Comparison of ENCODE assay signal across 19 mouse cellular contexts in genomic region chr17:49807461-49807860, GRCm38 (mm10).
"Had no signal": no experiment of that assay in that cellular context is flagged by ENCODE, and none has a peak within 500 bp of the region (broad histone marks: within the 10 kb centered on the region; RNA-seq: fewer than 3 reads in every experiment).

No protein-coding gene starts in this region.

- H3K36me3 ChIP-seq: lung, embryonic 15.5 days; midbrain, embryonic 13.5 days; neural tube, embryonic 13.5 days; neural tube, embryonic 15.5 days; stomach, embryonic 15.5 days had no signal

- DNase-seq: lung, adult 2 months; lung, postnatal 14 days; lung, postnatal 36 days; right cerebral cortex, postnatal 14 days; thymus, adult 2 months; thymus, postnatal 14 days; thymus, postnatal 36 days had no signal

- H3K9ac ChIP-seq: lung, embryonic 15.5 days; midbrain, embryonic 13.5 days; neural tube, embryonic 13.5 days; neural tube, embryonic 15.5 days; stomach, embryonic 15.5 days had no signal

- H3K4me1 ChIP-seq: lung, embryonic 15.5 days; megakaryocyte, embryonic 14.5 days; neural tube, embryonic 15.5 days; stomach, embryonic 15.5 days had no signal

- H3K4me2 ChIP-seq: lung, embryonic 15.5 days; midbrain, embryonic 11.5 days; midbrain, embryonic 13.5 days; neural tube, embryonic 13.5 days; neural tube, embryonic 15.5 days; stomach, embryonic 15.5 days had no signal

- H3K9me3 ChIP-seq: lung, embryonic 15.5 days; midbrain, embryonic 13.5 days; neural tube, embryonic 15.5 days; stomach, embryonic 15.5 days had no signal

- H3K27me3 ChIP-seq: lung, embryonic 15.5 days; megakaryocyte, embryonic 14.5 days; midbrain, embryonic 13.5 days; neural tube, embryonic 13.5 days; neural tube, embryonic 15.5 days; stomach, embryonic 15.5 days had no signal

- H3K27ac ChIP-seq: lung, embryonic 15.5 days; macrophage; midbrain, embryonic 13.5 days; neural tube, embryonic 13.5 days; neural tube, embryonic 15.5 days; stomach, embryonic 15.5 days; stomach, postnatal 0 days had no signal

- H3K4me3 ChIP-seq: lung, embryonic 15.5 days; megakaryocyte, embryonic 14.5 days; midbrain, embryonic 13.5 days; myocyte; neural tube, embryonic 13.5 days; neural tube, embryonic 15.5 days; stomach, embryonic 15.5 days had no signal

- ATAC-seq: lung, postnatal 0 days; midbrain, embryonic 13.5 days; midbrain, embryonic 16.5 days had no signal
